ENCODE assay signal across 8 mouse cellular contexts in genomic region chr8:121851716-121852115, GRCm38 (mm10). TPM values are rescaled to one million over a fixed set of nuclear protein-coding genes. Genes with fewer than 3 reads are reported as not detected.
DNase-seq lines count a peak whose midpoint lies in the region; ATAC-seq lines count a peak whose summit lies in the region.

No protein-coding gene starts in this region.

- no peak for DNase-seq in lung, postnatal 36 days
- DNase-seq in limb, embryonic 11.5 days (ENCODE audit: low spot score): no peak
- DNase-seq in embryo, embryonic 11 days: no peak
- DNase-seq in cerebellum, postnatal 14 days: no peak

- H3K4me3 ChIP-seq in lung, embryonic 15.5 days: no peak overlapping the region
- no peak overlapping the region for H3K4me3 ChIP-seq in forebrain, embryonic 12.5 days (replicated peaks)
- H3K4me3 ChIP-seq in limb, embryonic 11.5 days (ENCODE audit: low read depth, low read length): no peak overlapping the region
- H3K4me3 ChIP-seq in neural tube, embryonic 15.5 days (replicated peaks): no peak overlapping the region

- H3K4me1 ChIP-seq in lung, embryonic 15.5 days: peaks cover 21% of the 10 kb centered on the region
- peaks cover 16% of the 10 kb centered on the region for H3K4me1 ChIP-seq in forebrain, embryonic 12.5 days
- H3K4me1 ChIP-seq in limb, embryonic 11.5 days (ENCODE audit: control insufficient read depth, insufficient read depth, low read length): no peaks in the 10 kb centered on the region
- peaks cover 14% of the 10 kb centered on the region for H3K4me1 ChIP-seq in neural tube, embryonic 15.5 days

- H3K9ac ChIP-seq in lung, embryonic 15.5 days: 0 out of 2 replicates have a peak overlapping the region, but pooled peaks have one; percentile 8
- H3K9ac ChIP-seq in forebrain, embryonic 12.5 days: 0 out of 2 replicates have a peak overlapping the region, but pooled peaks have one; percentile 39
- no peak overlapping the region; the same call in 1 of the 2 replicates for H3K9ac ChIP-seq in limb, embryonic 11.5 days (ENCODE audit: low read length)
- H3K9ac ChIP-seq in neural tube, embryonic 15.5 days (replicated peaks): no peak overlapping the region

- no peaks in the 10 kb centered on the region for H3K36me3 ChIP-seq in lung, embryonic 15.5 days
- no peaks in the 10 kb centered on the region for H3K36me3 ChIP-seq in forebrain, embryonic 12.5 days (replicated peaks)
- no peaks in the 10 kb centered on the region for H3K36me3 ChIP-seq in limb, embryonic 11.5 days (ENCODE audit: control insufficient read depth, insufficient read depth, low read length)
- H3K36me3 ChIP-seq in neural tube, embryonic 15.5 days: no peaks in the 10 kb centered on the region

- no peak overlapping the region for H3K27ac ChIP-seq in lung, embryonic 15.5 days
- no peak overlapping the region for H3K27ac ChIP-seq in forebrain, embryonic 12.5 days
- H3K27ac ChIP-seq in limb, embryonic 11.5 days (replicated peaks; ENCODE audit: low read depth, low read length): no peak overlapping the region
- peak overlapping the region; percentile 39; the same call in 1 of the 2 replicates for H3K27ac ChIP-seq in neural tube, embryonic 15.5 days (replicated peaks)

- H3K4me2 ChIP-seq in lung, embryonic 15.5 days: no peak overlapping the region; the same call in 1 of the 2 replicates
- H3K4me2 ChIP-seq in forebrain, embryonic 12.5 days: 0 out of 2 replicates have a peak overlapping the region, but pooled peaks have one; percentile 53
- H3K4me2 ChIP-seq in limb, embryonic 11.5 days (ENCODE audit: low read depth, severe bottlenecking): 0 out of 2 replicates have a peak overlapping the region, but pooled peaks have one; percentile 2
- peak overlapping the region; percentile 50; the same call in 1 of the 2 replicates for H3K4me2 ChIP-seq in neural tube, embryonic 15.5 days

- H3K27me3 ChIP-seq in lung, embryonic 15.5 days: peaks cover 9% of the 10 kb centered on the region; the same call in 1 of the 2 replicates
- H3K27me3 ChIP-seq in forebrain, embryonic 12.5 days: 0 out of 2 replicates have a peak, but pooled peaks cover 7% of the 10 kb centered on the region
- H3K27me3 ChIP-seq in limb, embryonic 11.5 days (ENCODE audit: control insufficient read depth, insufficient read depth, low read length): no peaks in the 10 kb centered on the region
- H3K27me3 ChIP-seq in neural tube, embryonic 15.5 days (replicated peaks): no peaks in the 10 kb centered on the region

- ATAC-seq in lung, embryonic 15.5 days (ENCODE audit: borderline replicate concordance, extremely low read depth, low FRiP score, low TSS enrichment): no peak
- no peak for ATAC-seq in forebrain, embryonic 12.5 days (ENCODE audit: low FRiP score)
- no peak for ATAC-seq in limb, embryonic 11.5 days (ENCODE audit: insufficient number of reproducible peaks, low FRiP score, low TSS enrichment, low read depth)
- ATAC-seq in neural tube, embryonic 15.5 days (ENCODE audit: low FRiP score): no peak
- no peak for ATAC-seq in granulocyte monocyte progenitor cell, adult 5-6 weeks (replicated peaks; ENCODE audit: poor library complexity, severe bottlenecking)

- H3K9me3 ChIP-seq in lung, embryonic 15.5 days: no peaks in the 10 kb centered on the region
- H3K9me3 ChIP-seq in forebrain, embryonic 12.5 days: no peaks in the 10 kb centered on the region
- no peaks in the 10 kb centered on the region for H3K9me3 ChIP-seq in limb, embryonic 11.5 days (ENCODE audit: control insufficient read depth, low read length)
- H3K9me3 ChIP-seq in neural tube, embryonic 15.5 days (replicated peaks): no peaks in the 10 kb centered on the region

- WGBS in lung, embryonic 15.5 days: 32% methylated on average over 7 of the region's 7 CpGs
- 52% methylated on average over 7 of the region's 7 CpGs for WGBS in forebrain, embryonic 12.5 days
- 58% methylated on average over 7 of the region's 7 CpGs for WGBS in limb, embryonic 11.5 days
- 58% methylated on average over 7 of the region's 7 CpGs for WGBS in neural tube, embryonic 15.5 days

RNA-seq across cellular contexts. Expression of gene Klhdc4, which starts 22.3 kb away (rescaled TPM):
- polyA plus RNA-seq in lung, embryonic 15.5 days (2015; fragmentation: Nextera tagmentation; extraction: Ambion mirVana): 39.4 and 41.8 TPM in 2 replicates
- polyA plus RNA-seq in forebrain, embryonic 12.5 days (2016; fragmentation: Nextera tagmentation; extraction: Ambion mirVana): 53.1 and 53.9 TPM in 2 replicates
- 52.8 and 60.8 TPM in 2 replicates for polyA plus RNA-seq in limb, embryonic 11.5 days (2014; fragmentation: Nextera tagmentation; extraction: Ambion mirVana)
- 44.4 and 44.5 TPM in 2 replicates for polyA plus RNA-seq in neural tube, embryonic 15.5 days (2015; fragmentation: Nextera tagmentation; extraction: Ambion mirVana)
- total RNA-seq in granulocyte monocyte progenitor cell, adult 5-6 weeks (2014; fragmentation: Nextera tagmentation): 41.4 and 44.4 TPM in 2 replicates
- 29.6 and 35.0 TPM in 2 replicates for total RNA-seq in granulocyte monocyte progenitor cell, adult 5-6 weeks (2017)

RNA-seq across cellular contexts. Expression of gene Slc7a5, which starts 55.8 kb away (rescaled TPM):
- 14.8 and 15.5 TPM in 2 replicates for polyA plus RNA-seq in lung, embryonic 15.5 days (2015; fragmentation: Nextera tagmentation; extraction: Ambion mirVana)
- 34.7 and 37.6 TPM in 2 replicates for polyA plus RNA-seq in forebrain, embryonic 12.5 days (2016; fragmentation: Nextera tagmentation; extraction: Ambion mirVana)
- polyA plus RNA-seq in limb, embryonic 11.5 days (2014; fragmentation: Nextera tagmentation; extraction: Ambion mirVana): 15.2 and 17.0 TPM in 2 replicates
- 39.6 and 41.1 TPM in 2 replicates for polyA plus RNA-seq in neural tube, embryonic 15.5 days (2015; fragmentation: Nextera tagmentation; extraction: Ambion mirVana)
- total RNA-seq in granulocyte monocyte progenitor cell, adult 5-6 weeks (2014; fragmentation: Nextera tagmentation): 63.5 and 63.6 TPM in 2 replicates
- total RNA-seq in granulocyte monocyte progenitor cell, adult 5-6 weeks (2017): 22.8 and 29.4 TPM in 2 replicates

Comparison
In these comparisons a context has a peak if more than half of its experiments do, and no peak if none do; other contexts are left out.
1. H3K9ac ChIP-seq: peak in lung, embryonic 15.5 days (single experiment) and forebrain, embryonic 12.5 days (single experiment); none in limb, embryonic 11.5 days (single experiment) and neural tube, embryonic 15.5 days (single experiment).